Mouse (Mus musculus): ENCODE measurements at regions not wholly inside any gene's neighbourhood (a gene's known extent, or its start where the extent isn't known, plus 50 kb on each side); places are given as distances from the start of the nearest gene placed in this dataset.

GRCm38 (mm10) chr7:123642596-123642995 lies 142.3 kb upstream of the Zkscan2 start:
- in situ Hi-C loops (cut with MboI, MseI): no loop called here

- in situ Hi-C loops (cut with MboI, MseI): no loop called here
Observed at GRCm38 (mm10) chr7:123643426-123643825, 143.2 kb upstream of the Zkscan2 start.

GRCm38 (mm10) chr7:123645521-123645920 lies 145.3 kb upstream of the Zkscan2 start:
- in situ Hi-C loops (cut with MboI, MseI): no loop called here

- in situ Hi-C loops (cut with MboI, MseI): no loop called here
Observed at GRCm38 (mm10) chr7:123665459-123665858, 165.2 kb upstream of the Zkscan2 start.

GRCm38 (mm10) chr7:123684762-123685161 lies 184.5 kb upstream of the Zkscan2 start:
- in situ Hi-C loops (cut with MboI, MseI): no loop called here

- in situ Hi-C loops (cut with MboI, MseI): no loop called here
Observed at GRCm38 (mm10) chr7:123686547-123686946, 186.3 kb upstream of the Zkscan2 start.

GRCm38 (mm10) chr7:123731016-123731415 lies 230.8 kb upstream of the Zkscan2 start:
- in situ Hi-C loops (cut with MboI, MseI): no loop called here

GRCm38 (mm10) chr7:123733061-123733460 lies 232.8 kb upstream of the Zkscan2 start:
- in situ Hi-C loops (cut with MboI, MseI): no loop called here

GRCm38 (mm10) chr7:123747986-123748385 lies 234.7 kb upstream of the Hs3st4 start:
- in situ Hi-C loops (cut with MboI, MseI): no loop called here

GRCm38 (mm10) chr7:123753252-123753651 lies 229.4 kb upstream of the Hs3st4 start:
- in situ Hi-C loops (cut with MboI, MseI): no loop called here

- in situ Hi-C loops (cut with MboI, MseI): no loop called here
Observed at GRCm38 (mm10) chr7:123795036-123795435, 187.6 kb upstream of the Hs3st4 start.

- in situ Hi-C loops (cut with MboI, MseI): no loop called here
Observed at GRCm38 (mm10) chr7:123796096-123796495, 186.6 kb upstream of the Hs3st4 start.

- in situ Hi-C loops (cut with MboI, MseI): no loop called here
Observed at GRCm38 (mm10) chr7:123805650-123806049, 177.0 kb upstream of the Hs3st4 start.

GRCm38 (mm10) chr7:123823976-123824375 lies 158.7 kb upstream of the Hs3st4 start:
- in situ Hi-C loops (cut with MboI, MseI): no loop called here

GRCm38 (mm10) chr7:123826406-123826805 lies 156.3 kb upstream of the Hs3st4 start:
- in situ Hi-C loops (cut with MboI, MseI): no loop called here

GRCm38 (mm10) chr7:123842552-123842951 lies 140.1 kb upstream of the Hs3st4 start:
- in situ Hi-C loops (cut with MboI, MseI): loop anchor here (5.0 kb wide), 1 partner anchor 690 kb away; no protein-coding TSS in a partner anchor

- in situ Hi-C loops (cut with MboI, MseI): no loop called here
Observed at GRCm38 (mm10) chr7:123847081-123847480, 135.6 kb upstream of the Hs3st4 start.

GRCm38 (mm10) chr7:123848644-123849043 lies 134.0 kb upstream of the Hs3st4 start:
- in situ Hi-C loops (cut with MboI, MseI): no loop called here

GRCm38 (mm10) chr7:123849220-123849619 lies 133.4 kb upstream of the Hs3st4 start:
- in situ Hi-C loops (cut with MboI, MseI): no loop called here

GRCm38 (mm10) chr7:123850272-123851197 lies 132.1 kb upstream of the Hs3st4 start:
- in situ Hi-C loops (cut with MboI, MseI): no loop called here

GRCm38 (mm10) chr7:123857539-123857938 lies 125.1 kb upstream of the Hs3st4 start:
- in situ Hi-C loops (cut with MboI, MseI): no loop called here

- in situ Hi-C loops (cut with MboI, MseI): no loop called here
Observed at GRCm38 (mm10) chr7:123861706-123862105, 121.0 kb upstream of the Hs3st4 start.

- in situ Hi-C loops (cut with MboI, MseI): no loop called here
Observed at GRCm38 (mm10) chr7:123896759-123897444, 85.8 kb upstream of the Hs3st4 start.
